Mouse (Mus musculus) kidney, postnatal 10 days (tissue): ENCODE measurements at regions not wholly inside any gene's neighbourhood (a gene's known extent, or its start where the extent isn't known, plus 50 kb on each side); places are given as distances from the start of the nearest gene placed in this dataset.

Source experiments
- DNase-seq: peaks from one replicate; pipeline ENCODE4 v3.0.0; 2021; ENCODE audit warnings: mixed read lengths

DNA sequence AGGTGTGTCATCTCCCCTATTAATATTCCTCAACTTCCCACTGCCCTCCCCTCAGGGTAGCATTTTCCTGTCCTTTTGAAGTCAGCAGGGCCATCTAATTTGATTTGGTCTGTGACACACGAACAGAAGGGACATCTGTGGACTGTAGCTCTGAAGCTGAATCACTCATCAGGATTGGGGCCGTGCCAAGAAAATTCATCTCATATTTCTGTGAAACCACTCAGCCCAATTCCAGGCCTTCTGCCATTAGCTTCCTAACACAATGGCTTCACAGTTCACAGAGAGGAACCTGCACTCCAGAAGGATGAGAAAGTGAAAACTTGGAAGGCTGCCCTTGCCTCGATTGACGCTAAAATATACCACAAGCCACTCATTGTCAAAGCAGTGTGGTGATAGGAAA is 86.1 kb downstream of the Abhd5 start:
- DNase-seq: peak; percentile 36

- no peak for DNase-seq
Observed at GRCm38 (mm10) chr9:122446387-122447105, 95.1 kb downstream of the Abhd5 start.

GRCm38 (mm10) chr9:122447568-122447967 is 96.2 kb downstream of the Abhd5 start:
- DNase-seq: no peak

DNA sequence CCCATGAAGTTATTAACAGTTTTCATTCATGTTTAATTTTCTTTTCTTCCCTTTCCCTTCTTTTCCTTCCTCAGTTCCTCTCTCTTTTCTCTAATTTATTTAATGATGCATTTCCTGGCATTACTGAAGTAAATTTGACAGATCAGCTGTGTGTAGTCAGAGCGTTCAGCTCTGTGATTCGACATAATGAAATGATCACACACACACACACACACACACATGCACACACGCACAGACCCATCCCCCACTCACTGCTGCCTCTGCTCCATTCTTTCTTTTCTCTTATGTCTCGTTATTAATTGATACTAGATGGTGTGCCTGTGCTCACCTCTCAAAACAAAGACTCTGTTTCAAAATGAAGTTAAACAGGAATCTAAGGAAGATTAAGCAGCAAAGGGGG is 96.9 kb downstream of the Abhd5 start:
- no peak for DNase-seq

GRCm38 (mm10) chr9:122450524-122450923 is 99.1 kb downstream of the Abhd5 start:
- no peak for DNase-seq

GRCm38 (mm10) chr9:122455301-122455700 is 103.9 kb downstream of the Abhd5 start:
- no peak for DNase-seq

DNA sequence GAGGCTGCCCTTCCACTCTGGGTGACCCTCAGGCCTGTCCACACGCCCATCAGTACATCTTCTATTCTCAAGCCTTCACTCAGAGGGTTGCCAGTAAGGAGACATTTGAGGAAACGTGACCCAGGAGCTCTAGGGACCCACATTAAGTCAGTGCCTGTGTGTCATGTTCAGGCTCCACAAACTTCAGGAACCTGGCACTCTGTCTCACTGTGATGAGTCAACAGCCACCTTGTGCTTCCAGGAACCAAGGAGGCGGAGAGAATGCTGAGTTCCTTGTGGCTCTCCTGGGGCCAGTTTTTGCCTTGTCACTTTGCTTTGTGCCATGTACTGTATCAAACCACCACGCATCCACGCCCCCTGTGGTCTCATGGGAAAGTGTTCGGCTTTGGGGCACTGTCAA is 104.4 kb downstream of the Abhd5 start:
- DNase-seq: no peak

GRCm38 (mm10) chr9:122459491-122459890 is 108.1 kb downstream of the Abhd5 start:
- no peak for DNase-seq

DNA sequence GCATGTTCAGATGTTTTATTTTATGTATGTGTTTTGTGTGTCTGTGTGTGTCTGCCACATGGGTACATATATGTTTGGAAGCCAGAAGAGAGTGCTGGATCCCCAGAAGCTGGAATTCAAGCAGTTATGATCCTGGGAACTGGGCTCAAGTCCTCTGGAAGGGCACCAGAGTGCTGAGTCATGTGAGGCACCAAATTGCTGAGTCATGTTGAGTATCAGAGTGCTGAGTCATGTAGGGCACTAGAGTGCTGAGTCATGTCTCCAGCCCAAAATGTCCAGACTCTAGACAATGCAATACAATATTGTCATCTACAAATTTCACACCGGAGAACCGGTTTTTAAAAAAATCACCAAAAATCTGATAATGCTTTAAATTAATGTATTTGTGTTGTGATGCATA is 120.1 kb downstream of the Abhd5 start:
- no peak for DNase-seq

DNA sequence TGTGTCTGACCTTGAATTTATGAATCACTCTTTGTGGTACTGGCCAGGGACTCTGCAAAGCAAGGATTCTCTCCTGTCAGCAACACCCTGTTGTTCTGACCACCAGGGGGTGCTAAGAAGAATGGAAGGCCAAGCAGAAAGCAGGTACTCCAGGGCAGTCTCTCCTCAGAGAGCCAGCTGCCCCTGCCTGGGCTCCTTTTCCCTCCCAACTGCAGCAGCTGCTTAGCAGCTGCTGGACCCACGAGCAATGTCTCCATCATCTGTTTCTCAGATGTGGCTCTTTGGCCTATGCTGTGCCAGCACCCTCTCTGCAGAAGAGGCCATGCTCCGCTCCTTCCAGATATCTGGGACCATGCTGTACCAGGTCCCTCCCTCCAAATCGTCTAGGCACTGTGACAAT is 124.9 kb downstream of the Abhd5 start:
- peak; percentile 70 for DNase-seq

- no peak for DNase-seq
Observed at GRCm38 (mm10) chr9:122487001-122487400, 135.6 kb downstream of the Abhd5 start.

GRCm38 (mm10) chr9:122494691-122495090 is 143.3 kb downstream of the Abhd5 start:
- DNase-seq: no peak

DNA sequence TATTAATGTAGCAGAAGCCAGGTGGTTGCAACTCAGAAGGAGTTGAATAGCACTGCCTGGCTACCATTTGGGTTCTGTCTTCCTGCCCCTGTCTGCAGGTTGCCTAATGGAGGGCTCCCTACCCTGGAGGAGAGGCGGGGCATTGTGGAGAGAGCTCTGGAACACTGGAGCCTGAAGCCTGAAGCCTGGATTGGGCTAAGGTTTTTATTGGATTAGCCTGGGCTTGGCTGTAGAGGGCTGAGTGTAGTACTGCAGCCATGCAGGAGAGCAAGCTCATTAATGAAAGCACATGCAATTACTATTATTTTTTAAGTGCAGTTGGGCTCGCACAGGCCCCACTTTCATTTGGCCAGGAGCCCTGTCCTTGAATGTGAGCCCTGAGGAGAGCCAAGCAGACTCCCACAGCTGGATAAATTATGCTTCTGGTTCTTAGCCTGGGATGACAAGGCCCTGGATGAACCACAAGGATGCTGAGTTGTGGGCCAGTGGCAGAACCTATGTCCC is 145.1 kb downstream of the Abhd5 start:
- no peak for DNase-seq

DNA sequence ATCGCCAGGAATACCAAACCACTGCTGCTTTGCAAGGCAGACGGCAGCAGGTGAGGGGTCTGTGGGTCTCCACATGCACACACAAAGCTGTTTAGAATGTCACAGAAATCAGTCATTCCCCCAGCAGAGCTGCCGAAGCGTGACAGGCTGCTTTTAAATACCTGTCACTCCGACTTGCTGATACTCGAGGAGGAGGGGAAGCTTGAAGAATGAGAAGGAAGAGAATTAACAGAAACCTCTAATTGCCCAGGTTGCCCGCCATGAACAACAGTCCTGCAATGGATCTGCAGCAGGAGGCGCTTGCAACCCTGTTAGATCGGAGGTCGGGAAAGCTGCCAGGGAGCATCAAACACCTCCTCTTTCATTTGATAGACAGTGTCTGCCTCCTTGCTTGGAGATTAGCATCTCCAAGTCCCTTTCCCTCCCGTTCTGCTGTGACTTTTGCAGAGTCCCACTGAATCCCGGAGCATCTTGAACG is 150.5 kb downstream of the Abhd5 start:
- no peak for DNase-seq

DNA sequence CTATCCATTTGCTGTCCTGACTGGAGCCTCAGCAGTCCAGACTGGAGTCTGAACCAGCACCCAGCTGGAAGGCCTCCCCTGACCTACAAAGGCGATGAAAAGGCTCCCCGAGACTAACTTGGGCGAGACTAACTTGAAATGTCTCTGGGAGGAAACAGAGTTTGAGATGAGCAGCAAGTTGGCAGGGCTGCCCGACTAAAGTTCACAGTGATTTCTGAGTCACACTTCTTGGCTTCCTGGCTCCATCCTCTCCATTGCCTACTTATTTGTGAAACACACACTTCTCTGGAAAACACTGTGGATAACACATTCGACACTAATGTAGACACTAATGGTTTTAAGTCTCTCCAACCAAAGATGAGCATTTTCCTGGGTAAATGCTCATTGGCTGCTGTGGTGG is 170.2 kb downstream of the Abhd5 start:
- DNase-seq: no peak

GRCm38 (mm10) chr9:122525621-122526055 is 174.2 kb downstream of the Abhd5 start:
- DNase-seq: no peak

DNA sequence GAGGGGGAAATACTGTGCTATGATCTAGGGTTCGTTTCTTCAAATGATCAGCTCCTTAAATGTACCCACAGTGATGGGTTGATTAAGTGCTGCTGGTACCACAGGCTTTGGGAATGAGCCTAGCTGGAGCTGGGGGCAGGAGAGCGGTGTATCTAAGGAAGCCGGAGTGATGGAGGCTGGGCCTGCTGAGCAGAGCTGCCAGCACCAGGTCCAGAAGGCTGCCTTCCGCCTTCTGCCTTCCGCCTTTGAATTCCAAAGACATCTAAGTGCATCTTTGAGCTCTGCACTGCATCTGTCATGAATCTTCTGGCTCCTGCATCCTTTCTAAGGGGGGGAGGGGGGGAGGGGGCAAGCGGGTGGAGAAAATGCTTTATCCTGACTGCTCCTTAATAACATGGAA is 176.9 kb downstream of the Abhd5 start:
- DNase-seq: no peak

- no peak for DNase-seq
Observed at GRCm38 (mm10) chr9:122529721-122530120, 178.3 kb downstream of the Abhd5 start.

- no peak for DNase-seq
Observed at GRCm38 (mm10) chr9:122531806-122532205, 180.4 kb downstream of the Abhd5 start.

DNA sequence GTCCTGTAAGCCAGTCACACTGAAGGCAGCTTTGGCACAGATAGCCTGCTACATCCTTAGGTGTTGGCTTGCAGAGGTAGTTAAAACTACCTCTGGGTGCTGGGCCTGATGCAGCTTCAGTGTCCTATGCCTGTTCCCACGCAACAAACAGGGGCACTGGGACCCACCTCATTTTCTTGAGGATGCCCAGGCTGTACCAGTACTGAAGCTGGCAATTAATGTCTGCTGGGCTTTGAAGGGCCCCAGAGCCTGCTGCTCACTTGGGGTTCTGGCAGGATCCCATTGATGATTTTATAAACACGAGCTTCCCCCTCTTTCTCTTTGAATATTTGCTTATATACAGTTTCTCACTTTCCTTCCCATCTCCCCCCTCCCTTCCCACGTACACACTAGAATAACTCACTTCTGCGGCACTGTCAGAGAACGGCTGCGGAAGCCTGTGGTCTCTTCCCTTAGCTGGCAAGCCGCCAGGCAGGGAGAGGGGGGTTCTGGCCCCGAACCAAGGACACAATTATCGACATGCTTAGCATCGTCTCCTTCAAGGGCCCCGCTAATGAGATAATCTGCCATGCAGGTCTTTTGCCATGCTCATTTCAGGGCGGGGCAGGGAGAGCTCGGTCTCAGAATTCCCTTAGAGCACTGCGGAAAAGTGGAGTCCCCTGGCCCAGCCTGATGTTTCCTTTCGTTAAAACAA is 182.9 kb downstream of the Abhd5 start:
- peak; percentile 13 for DNase-seq

DNA sequence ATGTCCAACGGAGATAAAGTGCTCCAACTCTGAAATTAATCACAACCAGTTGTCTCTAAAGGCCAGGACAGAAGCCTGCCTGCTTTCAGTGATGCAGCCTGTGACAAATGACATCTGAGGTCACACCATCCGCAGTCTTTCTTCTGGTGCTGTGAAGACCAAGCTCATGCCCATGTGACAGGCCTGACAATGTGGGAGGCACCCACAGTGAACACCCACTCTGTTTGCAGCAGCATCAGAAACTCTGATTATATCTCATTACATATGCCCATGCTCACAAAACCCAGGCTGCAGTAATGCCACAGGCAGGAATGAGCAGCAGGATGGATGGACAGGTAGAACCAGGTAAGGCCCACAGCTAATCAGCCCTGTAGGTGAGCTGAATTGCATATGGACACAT is 183.6 kb downstream of the Abhd5 start:
- no peak for DNase-seq

DNA sequence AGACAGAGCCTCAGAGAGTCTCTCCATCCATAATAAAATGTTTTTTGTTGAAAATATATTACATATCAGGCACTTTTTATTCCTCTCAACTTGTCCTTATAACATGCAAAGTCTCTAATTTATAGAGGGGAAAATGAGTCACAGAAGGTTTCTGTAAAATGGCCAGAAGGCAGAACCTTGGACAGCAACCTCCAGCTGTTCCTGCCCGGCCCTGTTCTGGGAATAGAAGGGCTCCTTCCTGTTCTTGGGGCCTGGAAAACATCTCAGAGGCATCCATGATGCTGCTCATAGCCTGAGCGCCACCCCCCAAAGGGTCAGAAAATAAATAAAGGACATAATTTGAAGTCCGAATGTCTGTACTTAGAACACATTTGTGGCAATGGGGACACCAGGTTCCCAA is 188.7 kb downstream of the Abhd5 start:
- peak; percentile 24 for DNase-seq

GRCm38 (mm10) chr9:122556051-122556450 is 191.1 kb upstream of the Topaz1 start:
- DNase-seq: no peak

DNA sequence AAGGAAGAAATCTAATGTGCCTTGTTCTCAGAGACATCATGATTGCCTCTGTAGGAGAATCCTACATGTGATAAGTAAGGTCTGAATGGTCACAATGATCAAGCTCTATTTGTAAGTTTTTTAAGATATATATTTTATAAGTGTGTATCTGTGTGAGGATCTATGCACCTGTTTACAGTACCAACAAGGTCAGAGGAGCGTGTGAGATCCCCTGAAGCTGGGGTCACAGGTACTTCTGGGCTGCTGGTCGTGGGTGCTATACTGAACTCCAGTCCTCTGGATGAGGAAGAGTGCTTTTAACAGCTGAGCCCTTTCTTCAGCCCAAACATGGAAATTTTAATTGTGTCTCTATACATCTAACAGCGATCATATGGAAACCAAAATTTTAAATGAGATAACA is 181.1 kb upstream of the Topaz1 start:
- no peak for DNase-seq
